Mouse (Mus musculus) liver, embryonic 14.5 days (tissue): ENCODE results near the gene Arl10.

Experiments
- CTCF ChIP-seq: IDR thresholded peaks from 2 replicates; pipeline ENCODE4 v1.5.1; 2016; ENCODE audit warnings: antibody characterized with exemption, low read depth, control low read depth
- EP300 ChIP-seq: IDR thresholded peaks from 2 replicates; pipeline ENCODE4 v1.6.1; 2016; ENCODE audit warnings: antibody characterized with exemption, low read depth

- TF ChIP-seq CTCF (no peak), EP300 (no peak)
Measured at GRCm38 (mm10) chr13:54621960-54622521, 47.2 kb downstream of the Arl10 start.
